Mouse (Mus musculus): ENCODE data around the gene Cd248. TPM values are rescaled to one million over a fixed set of nuclear protein-coding genes. Genes with fewer than 3 reads are reported as not detected.
A peak's percentile ranks its signal among the peaks of the same experiment; 100 is the strongest.

Cd248 gene
- polyA plus RNA-seq, 1 experiment from 2014 or later, result 158 TPM

DNA sequence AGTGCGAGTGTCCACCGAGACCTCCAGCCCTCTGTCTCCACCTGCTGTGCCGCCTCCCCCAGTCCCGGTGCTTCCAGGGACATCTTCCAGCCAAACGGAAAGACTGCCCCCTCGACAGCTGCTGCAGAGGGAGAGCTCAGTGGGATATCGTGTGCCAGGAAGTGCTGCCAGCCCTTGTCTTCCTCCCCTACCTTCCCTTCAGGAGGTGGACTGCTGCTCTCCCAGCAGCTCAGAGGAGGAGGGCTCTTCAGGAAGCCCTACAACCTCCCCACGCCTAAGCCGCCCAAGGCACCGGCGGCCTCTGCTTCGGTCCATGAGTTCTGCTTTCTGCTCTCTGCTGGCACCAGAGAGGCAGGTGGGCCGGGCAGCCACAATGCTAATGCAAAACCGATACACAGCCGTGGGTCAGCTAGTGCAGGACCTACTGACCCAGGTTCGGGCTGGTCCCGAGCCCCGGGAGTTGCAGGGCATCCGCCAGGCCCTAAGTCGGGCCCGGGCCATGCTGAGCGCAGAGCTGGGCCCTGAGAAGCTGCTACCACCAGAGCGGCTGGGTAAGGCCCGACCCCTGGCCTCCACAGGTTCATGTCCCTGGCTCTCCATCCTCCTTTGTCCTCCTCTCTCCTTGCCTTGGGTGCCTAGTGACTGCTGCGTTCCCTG is 15.6 kb upstream of the Cd248 start:
- WGBS, result 39% methylated on average over 25 of the region's 25 CpGs
- ATAC-seq (ENCODE audit: insufficient number of reproducible peaks, low FRiP score, low TSS enrichment, low read depth), result no peak
- no peak overlapping the region for H3K27ac ChIP-seq (replicated peaks)
- H3K4me2 ChIP-seq (replicated peaks), result no peak overlapping the region
- peaks cover 31% of the 10 kb centered on the region for H3K27me3 ChIP-seq
- no peak overlapping the region for H3K4me3 ChIP-seq (replicated peaks)
- no peaks in the 10 kb centered on the region for H3K9me3 ChIP-seq (replicated peaks)
- peaks cover 43% of the 10 kb centered on the region for H3K4me1 ChIP-seq
- no peak overlapping the region for H3K9ac ChIP-seq
- H3K36me3 ChIP-seq, result peaks cover 22% of the 10 kb centered on the region

GRCm38 (mm10) chr19:5052853-5053252 is 15.0 kb upstream of the Cd248 start:
- no peak overlapping the region for H3K9ac ChIP-seq
- H3K27ac ChIP-seq (replicated peaks), result no peak overlapping the region
- H3K36me3 ChIP-seq, result peaks cover 17% of the 10 kb centered on the region
- H3K9me3 ChIP-seq (replicated peaks), result no peaks in the 10 kb centered on the region
- ATAC-seq (ENCODE audit: insufficient number of reproducible peaks, low FRiP score, low TSS enrichment, low read depth), result no peak
- H3K27me3 ChIP-seq, result peaks cover 31% of the 10 kb centered on the region
- 69% methylated on average over 17 of the region's 17 CpGs for WGBS
- H3K4me1 ChIP-seq, result peaks cover 43% of the 10 kb centered on the region
- no peak overlapping the region for H3K4me2 ChIP-seq (replicated peaks)
- no peak overlapping the region for H3K4me3 ChIP-seq (replicated peaks)

DNA sequence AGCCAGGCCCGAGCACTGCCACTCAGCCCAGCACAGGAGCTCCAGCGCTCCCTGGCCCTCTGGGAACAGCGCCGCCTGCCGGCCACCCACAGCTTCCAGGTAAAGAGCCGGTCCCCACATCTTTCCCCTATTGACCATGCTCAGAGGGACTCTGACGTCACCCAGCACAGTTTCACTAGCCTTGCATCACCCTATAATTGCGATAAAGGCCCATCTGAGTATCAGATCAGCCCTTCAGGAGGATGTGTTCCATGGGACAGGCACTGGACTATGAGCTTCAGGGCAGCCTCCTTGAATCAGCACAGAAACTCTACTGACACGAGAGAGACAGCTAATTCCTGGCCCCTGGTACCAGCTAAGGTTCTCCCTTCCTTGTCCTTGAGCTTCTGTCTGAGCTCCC is 14.0 kb upstream of the Cd248 start:
- Histone ChIP-seq H3K4me1 (peaks cover 49% of the 10 kb centered on the region), H3K4me2 (replicated peaks) (no peak overlapping the region), H3K36me3 (peaks cover 7% of the 10 kb centered on the region; the same call in 1 of the 2 replicates), H3K27me3 (peaks cover 31% of the 10 kb centered on the region), H3K9ac (no peak overlapping the region), H3K9me3 (replicated peaks) (no peaks in the 10 kb centered on the region), H3K4me3 (replicated peaks) (no peak overlapping the region), H3K27ac (replicated peaks) (no peak overlapping the region)
- 22% methylated on average over 9 of the region's 9 CpGs for WGBS
- no peak for ATAC-seq (ENCODE audit: insufficient number of reproducible peaks, low FRiP score, low TSS enrichment, low read depth)

GRCm38 (mm10) chr19:5056251-5056650 is 11.6 kb upstream of the Cd248 start:
- H3K4me1 ChIP-seq, result peaks cover 54% of the 10 kb centered on the region

GRCm38 (mm10) chr19:5057876-5058775 is 9.8 kb upstream of the Cd248 start:
- peaks cover 6% of the 10 kb centered on the region for H3K27me3 ChIP-seq
- WGBS, result 29% methylated on average over 16 of the region's 16 CpGs
- no peak overlapping the region for H3K4me2 ChIP-seq (replicated peaks)
- H3K36me3 ChIP-seq, result no peaks in the 10 kb centered on the region
- peak overlapping the region; percentile 81 for H3K27ac ChIP-seq (replicated peaks)
- no peaks in the 10 kb centered on the region for H3K9me3 ChIP-seq (replicated peaks)
- ATAC-seq (ENCODE audit: insufficient number of reproducible peaks, low FRiP score, low TSS enrichment, low read depth), result no peak
- H3K4me1 ChIP-seq, result peaks cover 52% of the 10 kb centered on the region
- no peak overlapping the region for H3K4me3 ChIP-seq (replicated peaks)
- H3K9ac ChIP-seq, result 0 out of 2 replicates have a peak overlapping the region, but pooled peaks have one; percentile 0

More at GRCm38 (mm10) chr19:5056251-5056650, 11.6 kb upstream of the Cd248 start:
- ATAC-seq (ENCODE audit: insufficient number of reproducible peaks, low FRiP score, low TSS enrichment, low read depth), result 0 out of 2 replicates have a peak, but pooled peaks have one; percentile 11
- no peak overlapping the region for H3K4me2 ChIP-seq (replicated peaks)
- H3K4me3 ChIP-seq (replicated peaks), result no peak overlapping the region
- no peaks in the 10 kb centered on the region for H3K9me3 ChIP-seq (replicated peaks)
- H3K27ac ChIP-seq (replicated peaks), result no peak overlapping the region
- no peaks in the 10 kb centered on the region for H3K36me3 ChIP-seq
- 10% methylated on average over 6 of the region's 6 CpGs for WGBS
- no peak overlapping the region for H3K9ac ChIP-seq
- H3K27me3 ChIP-seq, result peaks cover 25% of the 10 kb centered on the region

DNA sequence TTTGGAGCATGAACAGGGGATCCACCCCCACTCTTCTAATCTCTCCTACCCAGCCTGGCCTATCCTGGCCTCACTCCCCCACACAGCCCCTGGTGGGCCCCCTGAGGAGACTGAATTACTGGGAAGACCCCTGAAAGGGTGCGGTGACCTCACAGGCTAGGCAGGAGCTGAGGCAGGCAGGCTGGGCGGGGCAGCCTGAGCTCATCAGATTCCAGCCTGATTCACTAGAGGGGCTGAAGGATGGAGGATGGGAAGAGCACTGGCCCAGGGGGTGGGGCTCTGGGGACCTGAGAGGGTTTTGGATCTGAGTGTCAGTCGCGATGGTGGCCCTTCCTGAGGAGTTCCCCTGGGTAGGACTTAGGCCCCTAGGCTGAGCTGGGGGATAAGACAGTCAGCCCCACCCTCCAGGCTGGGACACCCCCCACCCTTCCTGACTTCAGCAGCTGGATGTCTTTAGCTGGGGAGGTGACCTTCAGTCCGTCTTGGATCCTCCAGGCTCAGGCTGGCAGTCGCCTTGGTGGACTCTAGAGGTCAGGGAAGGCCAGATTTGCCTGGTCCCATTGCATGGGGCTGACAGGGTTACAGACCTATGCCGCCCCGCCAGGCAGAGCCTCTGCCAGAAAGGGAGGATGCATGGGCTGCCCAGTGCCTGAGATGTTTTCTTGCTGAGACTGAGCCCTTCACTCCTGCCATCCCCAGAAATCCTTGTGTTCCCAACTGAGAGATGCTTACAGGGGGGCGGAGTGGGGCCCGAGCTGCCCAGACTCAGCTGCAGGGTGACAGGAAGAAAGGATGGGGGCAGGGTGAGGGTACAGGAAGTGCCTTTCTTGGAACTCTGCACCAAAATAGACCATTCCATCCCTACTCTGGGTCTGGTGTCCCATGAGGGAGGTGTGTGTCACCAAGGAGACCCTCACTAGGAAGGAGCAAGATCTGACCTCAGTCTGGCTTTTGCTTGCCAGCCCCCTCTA is 8.8 kb upstream of the Cd248 start:
- Histone ChIP-seq H3K9ac (no peak overlapping the region), H3K4me1 (peaks cover 52% of the 10 kb centered on the region)
- ATAC-seq (ENCODE audit: insufficient number of reproducible peaks, low FRiP score, low TSS enrichment, low read depth), result peak; percentile 16; the same call in 1 of the 2 replicates

GRCm38 (mm10) chr19:5060365-5061330 is 7.2 kb upstream of the Cd248 start:
- peak; percentile 45; the same call in 1 of the 2 replicates for ATAC-seq (ENCODE audit: insufficient number of reproducible peaks, low FRiP score, low TSS enrichment, low read depth)
- 38% methylated on average over 5 of the region's 5 CpGs for WGBS
- Histone ChIP-seq H3K4me2 (replicated peaks) (no peak overlapping the region; the same call in 1 of the 2 replicates), H3K4me1 (peaks cover 65% of the 10 kb centered on the region), H3K9me3 (replicated peaks) (no peaks in the 10 kb centered on the region), H3K4me3 (replicated peaks) (no peak overlapping the region), H3K36me3 (no peaks in the 10 kb centered on the region), H3K27ac (replicated peaks) (peak overlapping the region; percentile 81), H3K27me3 (no peaks in the 10 kb centered on the region), H3K9ac (no peak overlapping the region)

More for the DNA sequence above, 8.8 kb upstream of the Cd248 start:
- Histone ChIP-seq H3K9me3 (replicated peaks) (no peaks in the 10 kb centered on the region), H3K27me3 (no peaks in the 10 kb centered on the region), H3K27ac (replicated peaks) (peak overlapping the region; percentile 81), H3K36me3 (no peaks in the 10 kb centered on the region), H3K4me3 (replicated peaks) (no peak overlapping the region), H3K4me2 (replicated peaks) (no peak overlapping the region; the same call in 1 of the 2 replicates)
- 23% methylated on average over 10 of the region's 10 CpGs for WGBS

GRCm38 (mm10) chr19:5062041-5062440 is 5.8 kb upstream of the Cd248 start:
- Histone ChIP-seq H3K4me3 (replicated peaks) (no peak overlapping the region), H3K4me1 (peaks cover 59% of the 10 kb centered on the region)
- WGBS, result 81% methylated on average over 5 of the region's 5 CpGs

GRCm38 (mm10) chr19:5062446-5062845 is 5.4 kb upstream of the Cd248 start:
- 55% methylated on average over 6 of the region's 6 CpGs for WGBS
- Histone ChIP-seq H3K9ac (no peak overlapping the region), H3K4me2 (replicated peaks) (no peak overlapping the region), H3K27me3 (no peaks in the 10 kb centered on the region), H3K27ac (replicated peaks) (no peak overlapping the region), H3K9me3 (replicated peaks) (no peaks in the 10 kb centered on the region), H3K36me3 (no peaks in the 10 kb centered on the region), H3K4me3 (replicated peaks) (no peak overlapping the region), H3K4me1 (peaks cover 63% of the 10 kb centered on the region)
- ATAC-seq (ENCODE audit: insufficient number of reproducible peaks, low FRiP score, low TSS enrichment, low read depth), result no peak

More at GRCm38 (mm10) chr19:5062041-5062440, 5.8 kb upstream of the Cd248 start:
- H3K9ac ChIP-seq, result no peak overlapping the region
- no peaks in the 10 kb centered on the region for H3K36me3 ChIP-seq
- no peak overlapping the region for H3K27ac ChIP-seq (replicated peaks)
- H3K27me3 ChIP-seq, result no peaks in the 10 kb centered on the region
- no peaks in the 10 kb centered on the region for H3K9me3 ChIP-seq (replicated peaks)
- no peak overlapping the region for H3K4me2 ChIP-seq (replicated peaks)
- no peak for ATAC-seq (ENCODE audit: insufficient number of reproducible peaks, low FRiP score, low TSS enrichment, low read depth)

GRCm38 (mm10) chr19:5065104-5065503 is 2.8 kb upstream of the Cd248 start:
- no peak overlapping the region for H3K4me3 ChIP-seq (replicated peaks)
- no peaks in the 10 kb centered on the region for H3K9me3 ChIP-seq (replicated peaks)
- WGBS, result 55% methylated on average over 7 of the region's 7 CpGs
- peaks cover 73% of the 10 kb centered on the region for H3K4me1 ChIP-seq
- H3K4me2 ChIP-seq (replicated peaks), result no peak overlapping the region
- ATAC-seq (ENCODE audit: insufficient number of reproducible peaks, low FRiP score, low TSS enrichment, low read depth), result no peak
- H3K27ac ChIP-seq (replicated peaks), result 0 out of 2 replicates have a peak overlapping the region, but pooled peaks have one; percentile 17
- H3K27me3 ChIP-seq, result peaks cover 6% of the 10 kb centered on the region
- no peak overlapping the region for H3K9ac ChIP-seq
- H3K36me3 ChIP-seq, result no peaks in the 10 kb centered on the region
